Mouse (Mus musculus) E14TG2a.4 (cell line): ENCODE measurements around the gene Cux1.

Experiments
- CTCF ChIP-seq: conservative IDR thresholded peaks from 2 replicates; pipeline ENCODE4 v1.5.1; 2014; ENCODE audit warnings: low read length
- NANOG ChIP-seq: IDR thresholded peaks from 2 replicates; pipeline ENCODE4 v1.6.1; 2014; ENCODE audit warnings: borderline replicate concordance, low read length, mixed read lengths

- no peak for TF ChIP-seq CTCF
- no peak for TF ChIP-seq NANOG
Observed at GRCm38 (mm10) chr5:136312566-136312965, 254.7 kb downstream of the Cux1 start.
